Mouse (Mus musculus): ENCODE data around the gene Eif3k. TPM values are rescaled to one million over a fixed set of nuclear protein-coding genes. Genes with fewer than 3 reads are reported as not detected.
"Not testable (repeated sequence)": the region's sequence is repeated elsewhere in the genome, so short reads cannot be mapped to it uniquely, and the experiment has no call there.

Eif3k gene
- polyA plus RNA-seq, 1 experiment from 2014 or later: 166 TPM

- ATAC-seq (peak; percentile 37), DNase-seq (no peak)
- no peaks in the 10 kb centered on the region for H3K27me3 ChIP-seq (ENCODE audit: insufficient read depth, low read length)
- H3K9me3 ChIP-seq (ENCODE audit: low read length): no peaks in the 10 kb centered on the region
- H3K27ac ChIP-seq (ENCODE audit: low read depth): 0 out of 2 replicates have a peak overlapping the region, but pooled peaks have one; percentile 34
- H3K36me3 ChIP-seq (replicated peaks; ENCODE audit: insufficient read depth, low read length): peaks cover 27% of the 10 kb centered on the region
- no peaks in the 10 kb centered on the region for H3K4me1 ChIP-seq (ENCODE audit: insufficient read depth)
- H3K4me3 ChIP-seq (ENCODE audit: low read depth, low read length): no peak overlapping the region
- H3K9ac ChIP-seq (replicated peaks): no peak overlapping the region
- no peak for TF ChIP-seq CTCF (IDR thresholded peaks at IDR 0.05; ENCODE audit: low read depth)
- TF ChIP-seq EP300 (IDR thresholded peaks at IDR 0.05; ENCODE audit: low read depth): no peak
- 70% methylated on average over 12 of the region's 12 CpGs for WGBS (ENCODE audit: insufficient replicate concordance)
- H3K4me2 ChIP-seq (ENCODE audit: low read depth, low read length): no peak overlapping the region
Measured at GRCm38 (mm10) chr7:28969672-28970394, 11.8 kb downstream of the Eif3k start.

GRCm38 (mm10) chr7:28969271-28969670 lies 12.4 kb downstream of the Eif3k start:
- no peaks in the 10 kb centered on the region for H3K4me1 ChIP-seq (ENCODE audit: insufficient read depth)
- DNase-seq: no peak
- no peak overlapping the region for H3K4me3 ChIP-seq (ENCODE audit: low read depth, low read length)
- H3K36me3 ChIP-seq (replicated peaks; ENCODE audit: insufficient read depth, low read length): peaks cover 22% of the 10 kb centered on the region
- ATAC-seq: no peak
- TF ChIP-seq EP300 (IDR thresholded peaks at IDR 0.05; ENCODE audit: low read depth) (no peak), CTCF (IDR thresholded peaks at IDR 0.05; ENCODE audit: low read depth) (no peak)
- peak overlapping the region; percentile 11; the same call in 1 of the 2 replicates for H3K27ac ChIP-seq (ENCODE audit: low read depth)
- WGBS (ENCODE audit: insufficient replicate concordance): 85% methylated on average over 1 of the region's 1 CpGs
- no peak overlapping the region for H3K4me2 ChIP-seq (ENCODE audit: low read depth, low read length)
- H3K27me3 ChIP-seq (ENCODE audit: insufficient read depth, low read length): no peaks in the 10 kb centered on the region
- H3K9me3 ChIP-seq (ENCODE audit: low read length): no peaks in the 10 kb centered on the region
- no peak overlapping the region for H3K9ac ChIP-seq (replicated peaks)

- H3K4me2 ChIP-seq (ENCODE audit: low read depth, low read length); H3K27ac ChIP-seq (ENCODE audit: low read depth); H3K9me3 ChIP-seq (ENCODE audit: low read length); H3K4me3 ChIP-seq (ENCODE audit: low read depth, low read length); DNase-seq; H3K27me3 ChIP-seq (ENCODE audit: insufficient read depth, low read length); H3K4me1 ChIP-seq (ENCODE audit: insufficient read depth); ATAC-seq; H3K9ac ChIP-seq (replicated peaks): not testable (repeated sequence)
- peaks cover 16% of the 10 kb centered on the region for H3K36me3 ChIP-seq (replicated peaks; ENCODE audit: insufficient read depth, low read length)
- WGBS (ENCODE audit: insufficient replicate concordance): 89% methylated on average over 8 of the region's 8 CpGs
Measured at GRCm38 (mm10) chr7:28968120-28968519, 13.5 kb downstream of the Eif3k start.

GRCm38 (mm10) chr7:28966751-28967505 lies 14.7 kb downstream of the Eif3k start:
- peaks cover 8% of the 10 kb centered on the region for H3K4me1 ChIP-seq (ENCODE audit: insufficient read depth)
- WGBS (ENCODE audit: insufficient replicate concordance): 77% methylated on average over 4 of the region's 4 CpGs
- DNase-seq: no peak
- no peak for ATAC-seq
- H3K36me3 ChIP-seq (replicated peaks; ENCODE audit: insufficient read depth, low read length): peaks cover 10% of the 10 kb centered on the region; the same call in 1 of the 2 replicates
- H3K4me3 ChIP-seq (ENCODE audit: low read depth, low read length): no peak overlapping the region
- no peaks in the 10 kb centered on the region for H3K27me3 ChIP-seq (ENCODE audit: insufficient read depth, low read length)
- no peaks in the 10 kb centered on the region for H3K9me3 ChIP-seq (ENCODE audit: low read length)
- H3K9ac ChIP-seq (replicated peaks): no peak overlapping the region
- no peak overlapping the region for H3K4me2 ChIP-seq (ENCODE audit: low read depth, low read length)
- TF ChIP-seq CTCF (IDR thresholded peaks at IDR 0.05; ENCODE audit: low read depth): no peak
- no peak for TF ChIP-seq EP300 (IDR thresholded peaks at IDR 0.05; ENCODE audit: low read depth)
- no peak overlapping the region for H3K27ac ChIP-seq (ENCODE audit: low read depth)

- Histone ChIP-seq H3K36me3 (replicated peaks; ENCODE audit: insufficient read depth, low read length) (0 out of 2 replicates have a peak, but pooled peaks cover 2% of the 10 kb centered on the region), H3K27me3 (ENCODE audit: insufficient read depth, low read length) (no peaks in the 10 kb centered on the region), H3K9me3 (ENCODE audit: low read length) (no peaks in the 10 kb centered on the region), H3K4me3 (ENCODE audit: low read depth, low read length) (no peak overlapping the region), H3K4me2 (ENCODE audit: low read depth, low read length) (no peak overlapping the region), H3K27ac (ENCODE audit: low read depth) (no peak overlapping the region), H3K4me1 (ENCODE audit: insufficient read depth) (peaks cover 9% of the 10 kb centered on the region), H3K9ac (replicated peaks) (no peak overlapping the region)
- TF ChIP-seq EP300 (IDR thresholded peaks at IDR 0.05; ENCODE audit: low read depth): no peak
- TF ChIP-seq CTCF (IDR thresholded peaks at IDR 0.05; ENCODE audit: low read depth): no peak
- no peak for ATAC-seq
- no peak for DNase-seq
- 78% methylated on average over 4 of the region's 5 CpGs for WGBS (ENCODE audit: insufficient replicate concordance)
Measured at GRCm38 (mm10) chr7:28966181-28966580, 15.5 kb downstream of the Eif3k start.

GRCm38 (mm10) chr7:28965346-28965840 lies 16.3 kb downstream of the Eif3k start:
- 0 out of 2 replicates have a peak, but pooled peaks cover 2% of the 10 kb centered on the region for H3K36me3 ChIP-seq (replicated peaks; ENCODE audit: insufficient read depth, low read length)
- no peak for DNase-seq
- H3K27me3 ChIP-seq (ENCODE audit: insufficient read depth, low read length): no peaks in the 10 kb centered on the region
- H3K4me1 ChIP-seq (ENCODE audit: insufficient read depth): peaks cover 13% of the 10 kb centered on the region
- H3K4me3 ChIP-seq (ENCODE audit: low read depth, low read length): no peak overlapping the region
- 70% methylated on average over 5 of the region's 5 CpGs for WGBS (ENCODE audit: insufficient replicate concordance)
- no peak overlapping the region for H3K27ac ChIP-seq (ENCODE audit: low read depth)
- no peak for TF ChIP-seq EP300 (IDR thresholded peaks at IDR 0.05; ENCODE audit: low read depth)
- no peak for TF ChIP-seq CTCF (IDR thresholded peaks at IDR 0.05; ENCODE audit: low read depth)
- H3K4me2 ChIP-seq (ENCODE audit: low read depth, low read length): no peak overlapping the region
- no peak overlapping the region for H3K9ac ChIP-seq (replicated peaks)
- no peak for ATAC-seq
- H3K9me3 ChIP-seq (ENCODE audit: low read length): no peaks in the 10 kb centered on the region

Measured in liver, postnatal 0 days (tissue).